Mouse (Mus musculus) liver, adult 2 months (tissue): ENCODE measurements around the gene Wdr61. TPM values are rescaled to one million over a fixed set of nuclear protein-coding genes. Genes with fewer than 3 reads are reported as not detected.

Source experiments
- DNase-seq: peaks from one replicate; pipeline ENCODE4 v3.0.0-alpha.2; 2011; ENCODE audit warnings: low read depth, low spot score; ENCODE audit errors: extremely low read depth
- H3K27ac ChIP-seq: fragments of 200-500 bp; replicated peaks from 2 replicates; pipeline ENCODE4 v1.5.1; 2012; ENCODE audit warnings: low read depth, mild to moderate bottlenecking, control low read depth, inconsistent platforms, low read length; ENCODE audit not compliant: insufficient read depth
- H3K27me3 ChIP-seq: fragments of 200-500 bp; 2 replicates; pipeline ENCODE4 v1.6.1; 2012; ENCODE audit warnings: mild to moderate bottlenecking, moderate library complexity, low read length, inconsistent platforms; ENCODE audit not compliant: control insufficient read depth, insufficient read depth
- H3K36me3 ChIP-seq: fragments of 200-500 bp; 2 replicates; pipeline ENCODE4 v1.6.1; 2012; ENCODE audit warnings: low read length, inconsistent platforms; ENCODE audit not compliant: control insufficient read depth, insufficient read depth
- H3K4me1 ChIP-seq: fragments of 200-500 bp; 2 replicates; pipeline ENCODE4 v1.6.1; 2011; ENCODE audit warnings: low read length; ENCODE audit not compliant: control insufficient read depth, insufficient read depth
- H3K4me3 ChIP-seq: fragments of 200-500 bp; 2 replicates; pipeline ENCODE4 v1.5.1; 2011; ENCODE audit warnings: low read depth, mild to moderate bottlenecking, control low read depth, low read length, moderate library complexity; ENCODE audit not compliant: insufficient read depth
- H3K79me2 ChIP-seq: fragments of 200-500 bp; 2 replicates; pipeline ENCODE4 v1.6.1; 2012; ENCODE audit warnings: inconsistent platforms, mild to moderate bottlenecking, low read length, moderate library complexity; ENCODE audit not compliant: control insufficient read depth, insufficient read depth
- H3K9ac ChIP-seq: fragments of 200-500 bp; 2 replicates; pipeline ENCODE4 v1.6.1; 2012; ENCODE audit warnings: low read depth, mild to moderate bottlenecking, control low read depth, inconsistent platforms, low read length
- CTCF ChIP-seq: fragments of 200-500 bp; IDR thresholded peaks from 2 replicates; pipeline ENCODE4 v1.5.1; 2011; ENCODE audit warnings: low read depth, low read length, control low read depth
- POLR2A ChIP-seq: fragments of 200-500 bp; IDR thresholded peaks from 2 replicates; pipeline ENCODE4 v1.6.1; 2011; ENCODE audit warnings: low read length, control low read depth; ENCODE audit not compliant: insufficient read depth; ENCODE audit errors: extremely low read depth
- WGBS: fragments of 180-500 bp; shearing (Covaris S2); methylation state at CpG from one replicate; pipeline ENCODE4 v1.1.7; 2018; 5-methylcytosine and 5-hydroxymethylcytosine counted together
- polyA plus RNA-seq: library from polyadenylated mRNA; depleted of rRNA; stranded (reverse); fragments of >200 nt; gene quantifications from 2 replicates; pipeline ENCODE4 v1.2.3, GENCODE M21; 2012
- total RNA-seq: library from RNA; depleted of rRNA; stranded (reverse); fragments of >200 nt; gene quantifications from 2 replicates; pipeline ENCODE4 v1.2.3, GENCODE M21; 2014

Wdr61 gene
- total and polyA plus RNA-seq, 2 experiments = 38.4 to 83.5 TPM

GRCm38 (mm10) chr9:54752201-54752943, 18.1 kb upstream of the Wdr61 start:
- H3K4me3 ChIP-seq = no peak overlapping the region
- 57% methylated on average over 21 of the region's 21 CpGs for WGBS
- no peak for TF ChIP-seq CTCF
- TF ChIP-seq POLR2A = no peak
- no peaks in the 10 kb centered on the region for H3K79me2 ChIP-seq
- no peak for DNase-seq
- no peak overlapping the region for H3K27ac ChIP-seq
- no peaks in the 10 kb centered on the region for H3K4me1 ChIP-seq
- H3K36me3 ChIP-seq = no peaks in the 10 kb centered on the region
- H3K9ac ChIP-seq = no peak overlapping the region
- no peaks in the 10 kb centered on the region; the same call in none of the 2 replicates for H3K27me3 ChIP-seq

GRCm38 (mm10) chr9:54751684-54752083, 17.4 kb upstream of the Wdr61 start:
- Histone ChIP-seq H3K4me3 (no peak overlapping the region), H3K36me3 (no peaks in the 10 kb centered on the region), H3K27me3 (no peaks in the 10 kb centered on the region; the same call in 1 of the 2 replicates), H3K9ac (no peak overlapping the region), H3K79me2 (no peaks in the 10 kb centered on the region), H3K4me1 (no peaks in the 10 kb centered on the region), H3K27ac (no peak overlapping the region)
- TF ChIP-seq CTCF = no peak
- no peak for TF ChIP-seq POLR2A
- no peak for DNase-seq
- WGBS = 80% methylated on average over 2 of the region's 2 CpGs

- WGBS = 85% methylated on average over 7 of the region's 7 CpGs
- H3K36me3 ChIP-seq = no peaks in the 10 kb centered on the region
- no peak overlapping the region for H3K9ac ChIP-seq
These were observed 16.1 kb upstream of the Wdr61 start for GRCm38 (mm10) chr9:54750215-54750981.

GRCm38 (mm10) chr9:54745740-54746370, 11.5 kb upstream of the Wdr61 start:
- no peaks in the 10 kb centered on the region for H3K27me3 ChIP-seq
- no peak overlapping the region for H3K9ac ChIP-seq
- DNase-seq = no peak
- 86% methylated on average over 13 of the region's 13 CpGs for WGBS
- H3K4me3 ChIP-seq = no peak overlapping the region
- TF ChIP-seq CTCF = no peak
- no peak for TF ChIP-seq POLR2A
- H3K36me3 ChIP-seq = no peaks in the 10 kb centered on the region
- H3K79me2 ChIP-seq = no peaks in the 10 kb centered on the region
- H3K4me1 ChIP-seq = no peaks in the 10 kb centered on the region
- no peak overlapping the region for H3K27ac ChIP-seq

More at GRCm38 (mm10) chr9:54750215-54750981, 16.1 kb upstream of the Wdr61 start:
- Histone ChIP-seq H3K27ac (no peak overlapping the region), H3K4me1 (no peaks in the 10 kb centered on the region), H3K27me3 (no peaks in the 10 kb centered on the region; the same call in 1 of the 2 replicates), H3K79me2 (no peaks in the 10 kb centered on the region), H3K4me3 (no peak overlapping the region)
- TF ChIP-seq POLR2A (no peak), CTCF (no peak)
- no peak for DNase-seq

GRCm38 (mm10) chr9:54743891-54744290, 9.6 kb upstream of the Wdr61 start:
- Histone ChIP-seq H3K79me2 (no peaks in the 10 kb centered on the region), H3K36me3 (no peaks in the 10 kb centered on the region), H3K27me3 (no peaks in the 10 kb centered on the region), H3K4me1 (no peaks in the 10 kb centered on the region), H3K27ac (no peak overlapping the region), H3K4me3 (no peak overlapping the region), H3K9ac (no peak overlapping the region)
- TF ChIP-seq CTCF = no peak
- TF ChIP-seq POLR2A = no peak
- DNase-seq = no peak
- WGBS = 68% methylated on average over 4 of the region's 4 CpGs
